Mouse (Mus musculus): Measurements from ENCODE around the gene Zglp1. TPM values are rescaled to one million over a fixed set of nuclear protein-coding genes. Genes with fewer than 3 reads are reported as not detected.

The Zglp1 gene
- polyA plus RNA-seq (2012; rRNA removed; ENCODE audit: low replicate concordance) = 0.25 and 0.50 TPM in 2 replicates

GRCm38 (mm10) chr9:21067006-21067684, at the start of gene Zglp1:
Gene Zglp1, minus strand, starts transcription at chr9:21067093.

GRCm38 (mm10) chr9:21091707-21092320, 24.9 kb upstream of the Zglp1 start, which contains the start of the genes Gm38431 and Raver1:
Gene Gm38431, minus strand, starts transcription at chr9:21091997.
Gene Raver1, minus strand, starts transcription at chr9:21092008.

GRCm38 (mm10) chr9:21073044-21073840, 6.3 kb upstream of the Zglp1 start, which contains the start of the genes Gm49373 and Fdx1l:
Gene Gm49373, minus strand, starts transcription at chr9:21073096.
Gene Fdx1l, minus strand, starts transcription at chr9:21073614.

GRCm38 (mm10) chr9:21031896-21032351, 35.0 kb downstream of the Zglp1 start, which contains the start of gene Icam5:
Gene Icam5, plus strand, starts transcription at chr9:21032073.

GRCm38 (mm10) chr9:21029291-21030054, 37.4 kb downstream of the Zglp1 start, which contains the start of gene Icam4:
Gene Icam4, plus strand, starts transcription at chr9:21029373.

GRCm38 (mm10) chr9:21015571-21016130, 51.2 kb downstream of the Zglp1 start, which contains the start of gene Icam1:
Gene Icam1, plus strand, starts transcription at chr9:21015985.

Other genes starting within 250 kb of the Zglp1 start
- not detected in 2 replicates for gene Rdh8, start 248.6 kb downstream of the Zglp1 start, polyA plus RNA-seq (2012; rRNA removed; ENCODE audit: low replicate concordance)
- gene A230050P20Rik, start 198.5 kb downstream of the Zglp1 start, polyA plus RNA-seq (2012; rRNA removed; ENCODE audit: low replicate concordance) = 30.5 and 45.4 TPM in 2 replicates
- gene Angptl6, start 187.4 kb downstream of the Zglp1 start, polyA plus RNA-seq (2012; rRNA removed; ENCODE audit: low replicate concordance) = 5.3 and 7.1 TPM in 2 replicates
- gene Ppan, start 178.9 kb downstream of the Zglp1 start, polyA plus RNA-seq (2012; rRNA removed; ENCODE audit: low replicate concordance) = 42.0 and 95.8 TPM in 2 replicates
- gene Eif3g, start 168.5 kb downstream of the Zglp1 start, polyA plus RNA-seq (2012; rRNA removed; ENCODE audit: low replicate concordance) = 85.5 and 104 TPM in 2 replicates
- gene Dnmt1, start 107.2 kb downstream of the Zglp1 start, polyA plus RNA-seq (2012; rRNA removed; ENCODE audit: low replicate concordance) = 18.2 and 20.2 TPM in 2 replicates
- gene S1pr2, start 90.3 kb downstream of the Zglp1 start, polyA plus RNA-seq (2012; rRNA removed; ENCODE audit: low replicate concordance) = 1.6 and 2.6 TPM in 2 replicates
- gene Mrpl4, start 64.4 kb downstream of the Zglp1 start, polyA plus RNA-seq (2012; rRNA removed; ENCODE audit: low replicate concordance) = 130 and 187 TPM in 2 replicates
- gene Icam1, start 51.1 kb downstream of the Zglp1 start, polyA plus RNA-seq (2012; rRNA removed; ENCODE audit: low replicate concordance) = 6.5 TPM in 2 replicates
- 0.14 and 0.83 TPM in 2 replicates for gene Icam4, start 37.7 kb downstream of the Zglp1 start, polyA plus RNA-seq (2012; rRNA removed; ENCODE audit: low replicate concordance)
- gene Icam5, start 35.0 kb downstream of the Zglp1 start, polyA plus RNA-seq (2012; rRNA removed; ENCODE audit: low replicate concordance) = 0.13 TPM in 2 replicates
- 0.15 and 0.40 TPM in 2 replicates for gene Gm49373, start 6.0 kb upstream of the Zglp1 start, polyA plus RNA-seq (2012; rRNA removed; ENCODE audit: low replicate concordance)
- gene Fdx1l, start 6.5 kb upstream of the Zglp1 start, polyA plus RNA-seq (2012; rRNA removed; ENCODE audit: low replicate concordance) = 29.2 and 69.8 TPM in 2 replicates
- gene Gm38431, start 24.9 kb upstream of the Zglp1 start, polyA plus RNA-seq (2012; rRNA removed; ENCODE audit: low replicate concordance) = 13.2 and 24.6 TPM in 2 replicates
- 70.5 and 116 TPM in 2 replicates for gene Raver1, start 24.9 kb upstream of the Zglp1 start, polyA plus RNA-seq (2012; rRNA removed; ENCODE audit: low replicate concordance)
- 21.7 and 25.1 TPM in 2 replicates for gene Tyk2, start 64.2 kb upstream of the Zglp1 start, polyA plus RNA-seq (2012; rRNA removed; ENCODE audit: low replicate concordance)
- gene Cdc37, start 82.9 kb upstream of the Zglp1 start, polyA plus RNA-seq (2012; rRNA removed; ENCODE audit: low replicate concordance) = 16.3 and 27.9 TPM in 2 replicates
- gene Pde4a, start 98.6 kb upstream of the Zglp1 start, polyA plus RNA-seq (2012; rRNA removed; ENCODE audit: low replicate concordance) = 2.9 and 4.7 TPM in 2 replicates
- gene Keap1, start 172.3 kb upstream of the Zglp1 start, polyA plus RNA-seq (2012; rRNA removed; ENCODE audit: low replicate concordance) = 68.3 and 85.9 TPM in 2 replicates
- 0.13 and 0.16 TPM in 2 replicates for gene S1pr5, start 181.3 kb upstream of the Zglp1 start, polyA plus RNA-seq (2012; rRNA removed; ENCODE audit: low replicate concordance)
- gene Atg4d, start 198.2 kb upstream of the Zglp1 start, polyA plus RNA-seq (2012; rRNA removed; ENCODE audit: low replicate concordance) = 75.4 and 213 TPM in 2 replicates
- gene Kri1, start 220.9 kb upstream of the Zglp1 start, polyA plus RNA-seq (2012; rRNA removed; ENCODE audit: low replicate concordance) = 8.6 and 13.3 TPM in 2 replicates
- 15.2 and 22.1 TPM in 2 replicates for gene Cdkn2d, start 224.3 kb upstream of the Zglp1 start, polyA plus RNA-seq (2012; rRNA removed; ENCODE audit: low replicate concordance)
- 55.7 and 57.9 TPM in 2 replicates for gene Ap1m2, start 245.2 kb upstream of the Zglp1 start, polyA plus RNA-seq (2012; rRNA removed; ENCODE audit: low replicate concordance)

Measured in duodenum, adult 2 months (tissue).